Mouse (Mus musculus) liver, adult (tissue): ENCODE results near the gene Cdh23.
A peak's percentile ranks its signal among the peaks of the same experiment; 100 is the strongest.

Experiments used
- GATA4 ChIP-seq: IDR thresholded peaks from 2 replicates; pipeline ENCODE4 v1.6.1; 2014; ENCODE audit warnings: mild to moderate bottlenecking, low read length; ENCODE audit not compliant: insufficient replicate concordance

The Cdh23 gene

DNA sequence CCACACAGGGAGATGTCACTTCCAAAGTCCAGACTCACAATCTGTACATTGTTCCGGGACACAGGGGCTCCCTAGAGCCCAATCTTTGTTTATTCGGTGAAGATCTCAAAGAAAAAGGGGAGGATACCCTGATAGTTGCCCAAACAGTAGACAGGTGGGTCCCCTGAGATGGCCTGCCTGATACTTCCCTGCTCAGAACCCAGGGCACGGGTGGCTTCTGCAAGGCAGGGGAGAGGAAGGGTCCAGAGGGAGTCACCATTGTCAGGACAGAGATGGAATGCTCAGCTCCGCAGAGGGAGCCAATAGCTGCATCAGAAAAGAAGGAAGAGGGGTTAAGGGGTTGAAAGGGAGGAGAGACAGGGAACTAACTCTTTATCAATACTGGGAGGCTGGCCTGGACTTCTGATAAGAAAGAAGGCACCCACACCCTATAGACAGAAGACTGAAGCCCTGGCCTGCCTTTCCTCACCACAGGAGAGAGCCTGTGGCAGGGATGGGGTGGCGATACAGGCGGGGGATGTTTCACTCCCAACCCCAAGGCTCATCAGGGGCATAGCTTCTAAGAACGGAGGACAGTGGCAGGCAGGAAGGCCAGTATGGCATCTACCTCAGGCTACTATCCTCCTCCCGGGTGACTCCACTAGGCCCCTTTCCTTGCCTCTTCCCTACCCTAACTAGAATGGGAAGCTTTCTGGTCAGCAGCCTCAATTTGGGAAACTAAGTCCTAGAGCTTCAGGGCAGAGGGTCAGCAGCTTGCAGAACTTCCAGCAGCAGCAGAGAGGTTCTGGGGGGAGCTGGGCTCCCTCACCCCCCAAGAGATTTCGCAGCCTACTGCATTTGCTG lies 348.3 kb downstream of the Cdh23 start:
- no peak for TF ChIP-seq GATA4

DNA sequence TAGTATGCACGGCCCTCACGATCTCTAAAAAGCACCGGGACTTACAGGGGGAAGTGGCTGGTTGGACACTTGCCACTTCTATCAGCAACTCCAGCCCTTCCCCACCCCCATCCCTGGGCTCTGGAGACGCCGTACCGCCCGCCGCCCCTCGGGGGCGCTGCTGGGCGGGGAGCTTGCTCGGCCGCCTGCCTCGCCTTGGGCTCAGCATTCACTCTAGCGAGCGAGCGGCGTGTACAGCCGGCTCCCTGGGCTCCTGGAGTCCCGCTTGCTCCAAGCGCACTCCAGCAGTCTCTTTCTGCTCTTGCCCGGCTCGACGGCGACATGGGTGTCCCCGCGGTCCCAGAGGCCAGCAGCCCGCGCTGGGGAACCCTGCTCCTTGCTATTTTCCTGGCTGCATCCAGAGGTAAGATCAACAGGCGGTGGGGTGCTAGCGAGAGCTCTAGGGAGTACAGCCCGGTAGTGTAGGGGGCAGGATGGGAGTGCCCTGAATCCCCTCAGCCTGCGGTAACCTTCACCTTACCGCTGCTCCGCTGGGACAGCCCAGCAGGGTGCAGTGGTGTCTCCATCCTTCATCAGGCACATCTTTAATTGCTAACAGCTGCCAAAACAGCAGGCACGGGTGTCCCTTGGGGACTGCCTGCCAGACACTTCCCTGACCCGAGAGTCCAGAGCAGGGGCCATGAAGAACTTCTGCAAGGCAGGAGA lies 349.4 kb downstream of the Cdh23 start, which contains the start of gene Vsir:
Vsir (plus strand) TSS at position 151 of the 705 bp plus-strand sequence.
- peak; percentile 67; the same call in 1 of the 2 replicates for TF ChIP-seq GATA4

DNA sequence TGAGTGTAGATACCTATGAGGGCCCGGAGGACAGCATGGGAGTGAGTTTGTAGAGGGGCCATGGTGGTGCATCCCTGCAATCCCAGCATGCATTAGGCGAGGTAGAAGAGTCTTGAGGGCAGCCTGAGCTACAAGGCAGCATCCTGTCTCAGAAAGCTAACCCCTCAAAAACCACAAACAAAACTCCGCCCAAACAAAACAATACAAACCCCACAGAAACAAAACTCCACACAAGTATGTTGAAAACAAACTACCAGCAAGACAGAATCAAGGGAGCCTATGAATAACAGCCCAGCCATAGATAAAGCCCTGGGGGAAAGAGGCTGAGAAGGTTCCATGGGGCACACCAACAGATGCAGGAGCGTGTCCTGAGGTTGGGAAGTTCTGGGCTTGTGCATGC lies 350.2 kb downstream of the Cdh23 start:
- no peak for TF ChIP-seq GATA4

DNA sequence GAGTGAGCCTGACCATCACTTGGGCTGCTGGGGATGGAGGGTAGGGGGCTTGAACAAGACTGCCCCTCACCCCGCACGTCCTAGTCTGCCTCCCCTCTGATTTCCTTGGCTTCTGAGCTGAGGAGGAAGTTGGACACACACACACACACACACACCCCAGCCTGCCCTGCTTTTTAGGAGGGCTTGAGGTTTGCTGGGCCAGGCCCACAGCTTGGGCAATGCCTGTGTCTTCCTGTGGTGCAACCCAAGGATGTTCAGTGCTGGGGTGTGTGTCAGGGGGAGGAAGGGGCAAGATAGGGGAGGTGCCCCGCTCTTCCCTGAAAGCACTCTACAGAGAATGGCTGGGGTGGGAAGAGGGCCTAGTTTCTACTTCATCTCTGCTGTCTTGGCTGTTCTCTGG lies 352.2 kb downstream of the Cdh23 start:
- no peak for TF ChIP-seq GATA4

DNA sequence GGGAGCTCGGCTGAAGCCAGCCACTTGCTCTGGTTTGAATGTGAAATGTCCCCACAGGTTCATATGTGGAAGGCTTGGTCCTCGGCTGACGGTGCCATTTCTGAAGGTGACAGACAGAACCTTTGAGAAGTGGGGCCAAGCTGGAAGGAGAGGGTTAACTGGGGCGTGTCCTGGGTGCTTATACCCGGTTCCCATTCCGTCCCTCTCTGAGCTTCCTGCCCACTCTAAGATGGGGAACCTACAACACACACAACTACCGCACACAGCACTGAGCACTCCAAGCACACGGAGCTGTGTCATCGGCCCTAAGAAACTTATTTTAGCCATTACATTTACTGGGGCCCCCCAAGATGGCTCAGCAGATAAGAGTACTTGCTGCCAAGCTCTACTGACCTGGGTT lies 354.8 kb downstream of the Cdh23 start:
- no peak for TF ChIP-seq GATA4

DNA sequence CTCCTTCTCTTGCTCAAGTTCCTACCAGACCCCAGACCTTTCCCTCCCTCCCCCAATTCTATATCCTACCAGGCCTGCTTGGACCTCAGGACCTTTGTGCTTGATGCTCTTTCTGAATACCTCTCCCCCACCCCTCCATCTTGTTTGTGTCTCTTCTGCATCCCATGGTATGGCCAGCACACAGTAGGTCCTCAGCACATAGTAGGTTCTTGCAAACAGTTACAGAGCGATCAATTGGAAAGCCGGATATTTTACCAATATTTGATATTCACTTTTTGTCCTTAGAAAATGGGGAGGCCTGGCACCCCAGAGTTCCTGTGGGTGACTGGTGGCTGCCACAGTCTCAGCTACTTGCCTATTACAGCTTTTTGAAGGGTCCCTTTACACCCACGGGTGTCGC lies 361.3 kb downstream of the Cdh23 start:
- no peak for TF ChIP-seq GATA4

DNA sequence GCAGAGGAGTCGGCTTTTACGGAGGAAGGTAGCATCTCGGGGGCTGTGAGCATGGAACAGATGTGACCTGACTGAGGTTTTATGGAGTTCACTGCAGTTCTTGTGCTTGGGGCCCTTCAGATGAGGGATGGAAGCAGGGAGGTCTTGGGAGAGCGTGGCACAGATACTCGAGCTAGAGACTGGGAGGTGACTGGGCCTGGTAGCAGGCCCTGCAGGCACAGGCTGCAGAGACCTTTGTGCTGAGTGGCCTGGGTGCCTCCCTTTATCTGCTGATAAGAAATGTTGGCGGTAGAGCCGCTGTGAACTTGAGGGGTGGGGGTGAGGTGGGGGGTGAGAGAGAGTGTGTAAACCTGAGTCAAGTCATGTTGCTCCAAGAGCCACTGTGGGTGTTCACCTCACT lies 361.7 kb downstream of the Cdh23 start:
- no peak for TF ChIP-seq GATA4

GRCm38 (mm10) chr10:60328963-60329650 lies 367.2 kb downstream of the Cdh23 start:
- no peak for TF ChIP-seq GATA4

DNA sequence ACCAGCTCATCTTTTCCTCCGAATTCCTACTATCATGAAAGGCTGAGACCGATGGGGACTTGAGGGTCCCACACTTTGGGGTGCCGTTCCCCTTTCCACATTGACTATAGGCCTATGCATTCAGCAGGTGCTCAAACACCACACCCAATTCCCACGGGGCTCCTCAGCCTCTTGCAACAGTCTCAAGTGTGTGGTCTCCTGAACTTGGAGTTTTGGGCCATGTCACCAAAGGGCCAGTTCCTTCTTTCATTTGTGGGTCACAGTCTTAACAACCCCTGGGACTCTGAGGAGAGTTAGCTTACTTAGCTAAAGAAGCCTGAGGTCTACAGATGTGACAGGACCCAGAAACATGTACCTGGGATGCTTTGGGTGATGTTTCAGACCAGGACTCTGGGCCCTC lies 380.1 kb downstream of the Cdh23 start:
- TF ChIP-seq GATA4: no peak

DNA sequence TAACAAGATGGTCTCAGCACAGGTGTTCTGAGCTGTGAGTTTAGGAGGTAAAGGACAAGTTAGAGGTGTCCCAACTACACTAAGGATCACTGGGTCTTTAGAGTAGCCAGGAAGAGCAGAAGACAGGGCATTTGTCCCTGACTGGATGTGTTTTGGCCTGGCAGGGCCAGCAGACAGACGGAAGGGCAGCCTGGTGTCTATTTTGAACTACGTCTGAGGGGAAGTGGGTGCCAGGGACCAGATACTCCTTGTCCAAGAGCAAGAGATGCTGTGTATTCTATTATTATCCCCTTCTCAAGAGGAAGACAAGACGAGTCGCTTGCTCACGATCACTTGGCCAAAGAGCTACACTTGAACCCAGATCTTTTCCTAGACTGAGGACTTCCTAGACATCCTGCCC lies 382.7 kb downstream of the Cdh23 start:
- TF ChIP-seq GATA4: no peak

DNA sequence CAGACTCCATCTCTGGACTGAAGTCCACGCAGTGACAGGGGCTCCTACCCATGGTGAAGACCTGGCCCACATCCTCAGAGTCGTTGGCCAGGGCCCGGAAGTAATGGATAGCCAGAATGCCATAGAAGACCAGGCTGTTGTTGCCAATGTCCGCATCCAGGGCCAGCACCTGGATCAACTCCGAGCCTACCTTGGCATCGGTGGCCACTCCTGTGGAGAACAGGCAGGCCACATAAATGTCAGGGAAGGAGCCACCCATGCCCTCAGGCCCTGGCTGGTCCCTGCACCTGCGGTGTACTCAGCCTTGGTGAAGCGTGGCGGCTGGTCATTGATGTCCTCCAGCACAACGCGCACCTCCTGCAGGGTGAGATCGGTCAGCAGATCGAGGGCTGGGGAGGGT lies 385.7 kb downstream of the Cdh23 start:
- TF ChIP-seq GATA4: no peak

- TF ChIP-seq GATA4: peak; percentile 42; the same call in 1 of the 2 replicates
These were observed 391.2 kb downstream of the Cdh23 start for GRCm38 (mm10) chr10:60304854-60305628.

DNA sequence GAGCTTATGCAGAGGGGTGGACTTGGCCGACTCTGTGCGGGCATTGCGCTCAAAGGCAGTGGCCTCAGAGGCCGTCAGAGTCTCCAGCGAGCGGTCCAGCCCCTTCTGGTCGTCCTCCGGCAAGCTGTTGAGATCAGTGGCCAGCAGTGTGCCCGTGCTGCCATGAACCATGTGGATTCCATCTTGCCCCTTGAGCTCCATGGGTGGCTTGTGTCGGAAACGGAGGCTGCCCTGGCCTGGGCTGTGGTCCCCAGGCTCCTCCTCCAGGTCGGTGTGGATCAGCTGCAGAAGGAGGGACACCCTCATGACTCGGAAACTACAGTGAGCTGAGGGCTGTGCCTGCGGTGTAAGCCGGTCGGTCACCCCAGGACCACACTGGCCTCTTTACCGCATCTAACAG lies 392.9 kb downstream of the Cdh23 start:
- TF ChIP-seq GATA4: no peak

DNA sequence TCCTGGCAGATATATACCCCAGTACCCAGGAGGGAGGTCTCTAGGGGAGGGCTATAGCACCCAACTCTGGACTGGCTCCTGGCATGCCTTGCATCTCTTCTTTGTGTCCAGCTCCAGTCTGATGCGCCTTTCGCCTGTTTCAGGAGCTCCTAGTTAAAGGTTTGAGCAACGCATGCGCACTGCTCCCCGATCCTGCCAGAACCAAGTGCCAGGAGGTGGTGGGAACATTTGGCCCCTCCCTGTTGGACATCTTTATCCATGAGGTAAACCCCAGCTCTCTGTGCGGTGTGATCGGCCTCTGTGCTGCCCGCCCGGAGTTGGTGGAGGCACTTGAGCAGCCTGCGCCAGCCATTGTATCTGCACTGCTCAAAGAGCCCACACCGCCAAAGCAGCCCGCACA lies 396.7 kb downstream of the Cdh23 start:
- TF ChIP-seq GATA4: no peak

DNA sequence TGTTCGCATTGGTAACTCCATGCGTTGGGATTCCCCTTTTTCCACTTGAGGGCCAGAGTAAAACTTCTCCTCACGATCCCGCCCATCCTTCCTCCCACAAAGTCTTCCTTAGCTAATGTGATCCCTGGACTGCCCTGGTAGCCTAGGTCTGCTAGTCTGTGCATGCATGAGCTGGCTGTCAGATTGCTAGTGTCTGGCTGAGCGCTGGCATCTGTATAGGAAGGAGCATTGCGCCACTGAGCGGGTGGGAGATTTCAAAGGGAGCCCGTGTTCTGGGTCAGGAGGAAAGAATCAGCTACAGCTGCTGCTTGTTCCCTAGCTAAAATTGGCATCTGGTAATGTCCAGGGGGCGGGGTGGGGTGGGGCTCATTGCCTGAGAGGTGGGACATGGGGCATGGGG lies 400.3 kb downstream of the Cdh23 start:
- no peak for TF ChIP-seq GATA4
